Mouse (Mus musculus) embryo, embryonic 10.5 days (tissue): Measurements from ENCODE around the gene Col25a1.

Source experiments
- DNase-seq: peaks from one replicate; pipeline ENCODE4 v3.0.0-alpha.2; 2015; ENCODE audit warnings: low spot score

The Col25a1 gene

DNA sequence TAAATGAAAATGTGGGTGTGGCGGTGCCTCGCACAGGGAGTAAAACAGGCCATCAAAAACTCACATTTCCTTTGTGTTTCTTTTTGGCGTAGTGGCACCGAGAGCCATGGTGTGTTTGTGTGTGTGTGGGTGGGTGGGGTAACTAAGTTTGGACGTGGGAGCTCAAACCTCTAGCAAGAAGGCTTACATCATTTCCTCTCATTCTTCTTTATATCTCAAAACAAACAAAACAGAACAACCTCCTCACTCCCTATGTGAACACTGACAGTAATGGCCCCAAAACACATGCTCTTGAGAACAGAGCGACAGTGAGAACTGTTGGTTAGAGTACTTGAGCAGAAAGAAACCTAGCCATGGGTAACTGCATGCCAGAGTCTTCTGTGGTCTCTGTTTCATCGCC, 121.1 kb downstream of the Col25a1 start:
- no peak for DNase-seq

- no peak for DNase-seq
These were observed 124.8 kb downstream of the Col25a1 start for GRCm38 (mm10) chr3:130256059-130256458.

- DNase-seq = no peak
These were observed 125.3 kb downstream of the Col25a1 start for GRCm38 (mm10) chr3:130256610-130257009.

- no peak for DNase-seq
These were observed 128.4 kb downstream of the Col25a1 start for GRCm38 (mm10) chr3:130259670-130260069.

DNA sequence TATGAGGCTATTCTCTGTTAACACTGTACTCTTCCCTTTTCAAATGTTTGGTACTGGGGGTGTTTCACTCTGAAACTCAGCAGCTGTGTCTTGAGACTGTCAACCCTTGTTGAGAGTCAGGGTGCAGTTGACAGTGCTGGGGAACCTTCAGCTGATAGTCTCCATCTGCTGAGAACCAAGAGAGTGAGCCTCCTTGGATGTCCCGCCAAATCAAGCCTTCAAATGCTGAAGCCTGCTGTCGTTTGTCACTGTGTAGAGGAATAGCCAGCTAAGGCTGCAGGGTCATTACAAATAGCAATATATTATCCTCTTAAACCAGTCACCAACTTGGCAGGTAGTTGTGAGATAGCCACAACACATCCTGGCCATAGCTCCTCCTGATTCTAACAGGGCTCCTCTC, 129.0 kb downstream of the Col25a1 start:
- DNase-seq = no peak

DNA sequence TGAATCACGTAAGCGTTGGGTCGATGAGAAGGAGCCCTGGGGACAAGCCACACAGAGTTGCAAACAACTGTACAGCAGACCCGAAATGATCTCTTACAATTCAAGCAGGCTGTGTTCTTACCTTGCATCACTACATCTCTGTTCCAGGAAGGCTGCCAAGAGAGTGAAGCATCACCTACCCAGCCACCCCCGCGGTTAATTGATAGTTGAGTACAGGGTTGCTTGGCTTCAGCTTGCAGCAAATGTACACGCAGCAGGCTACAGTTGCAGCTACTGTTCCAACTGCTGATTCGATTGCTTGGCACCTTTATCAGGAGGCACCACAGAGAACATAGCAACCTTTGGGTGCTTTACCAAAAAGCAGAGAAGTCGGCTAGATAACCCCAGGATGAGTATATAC, 133.8 kb downstream of the Col25a1 start:
- no peak for DNase-seq

- DNase-seq = no peak
These were observed 139.2 kb downstream of the Col25a1 start for GRCm38 (mm10) chr3:130270509-130270908.

DNA sequence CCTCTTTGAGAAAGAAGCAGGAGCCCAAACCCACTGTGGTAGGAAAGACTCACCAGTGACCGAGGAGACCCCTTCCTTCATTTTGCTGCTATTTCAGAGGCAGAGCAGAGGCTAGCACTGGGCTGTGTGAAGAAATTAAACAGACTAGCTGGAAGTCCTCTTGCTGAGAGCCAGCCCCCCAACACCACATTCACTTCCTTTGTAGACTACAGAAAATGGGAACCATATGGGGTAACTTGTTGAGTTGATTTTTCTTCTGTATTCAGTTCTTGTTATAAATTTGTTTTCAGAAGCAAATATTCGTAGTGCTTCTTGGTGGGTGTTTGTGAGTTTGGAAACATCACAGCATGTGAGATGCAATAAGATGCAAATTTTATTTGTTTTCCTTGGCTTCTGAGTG, 142.6 kb downstream of the Col25a1 start:
- DNase-seq = peak; percentile 26

DNA sequence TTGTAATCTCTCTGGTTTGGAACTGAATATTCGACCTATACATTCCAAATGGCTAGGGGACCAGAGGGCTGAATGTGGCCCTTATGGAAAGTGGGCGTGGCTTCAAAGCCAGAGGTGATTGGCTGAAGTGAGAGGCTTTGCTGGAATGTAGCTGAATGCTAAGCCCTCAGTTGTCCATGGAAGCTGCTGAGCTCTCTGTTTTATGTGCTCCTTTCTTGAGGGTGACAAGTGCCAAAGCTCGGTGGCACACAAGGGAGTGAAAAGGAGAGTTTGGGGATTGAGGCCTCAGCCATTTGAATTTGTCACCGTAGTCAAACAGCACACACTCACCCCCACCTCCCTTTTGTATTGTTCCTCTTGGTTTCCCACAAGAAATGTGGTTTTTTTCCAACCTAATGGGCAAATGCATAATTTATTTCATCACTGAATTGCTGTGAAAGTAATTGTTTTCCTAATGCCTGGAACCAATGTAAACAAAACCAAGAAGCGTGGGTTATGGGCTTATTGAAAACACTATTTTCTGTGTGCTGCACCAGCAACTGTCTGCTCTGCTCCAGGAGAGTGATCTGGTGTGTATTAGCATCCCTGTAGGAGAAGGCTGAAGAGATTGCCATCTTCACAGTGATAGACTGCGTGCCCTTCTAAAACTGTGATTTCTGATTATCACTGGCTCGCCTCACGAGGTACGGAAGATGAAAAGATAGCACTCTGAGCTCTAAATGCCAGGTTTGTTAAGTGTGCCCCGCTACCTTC, 147.2 kb downstream of the Col25a1 start:
- no peak for DNase-seq

GRCm38 (mm10) chr3:130283011-130283760, 151.9 kb downstream of the Col25a1 start:
- no peak for DNase-seq

DNA sequence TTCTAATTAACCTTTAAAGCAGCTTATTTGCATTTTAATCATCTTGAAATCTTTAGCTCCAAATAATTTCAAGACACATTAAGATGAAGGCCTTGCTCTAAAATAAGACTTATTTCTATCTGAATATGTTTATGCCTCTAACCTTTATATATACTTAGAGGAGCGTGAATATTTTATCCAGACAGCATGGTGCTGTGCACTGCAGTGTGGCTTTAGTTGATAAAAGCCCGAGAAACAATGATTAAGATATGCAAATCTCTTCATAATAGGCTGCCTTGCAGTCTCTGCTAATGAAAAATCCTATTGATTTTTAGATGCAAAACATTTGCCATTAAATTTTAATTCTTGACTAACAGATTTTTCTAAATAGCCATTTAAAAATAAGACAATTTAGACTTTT, 156.8 kb downstream of the Col25a1 start:
- DNase-seq = no peak

- no peak for DNase-seq
These were observed 157.5 kb downstream of the Col25a1 start for GRCm38 (mm10) chr3:130288756-130289155.

DNA sequence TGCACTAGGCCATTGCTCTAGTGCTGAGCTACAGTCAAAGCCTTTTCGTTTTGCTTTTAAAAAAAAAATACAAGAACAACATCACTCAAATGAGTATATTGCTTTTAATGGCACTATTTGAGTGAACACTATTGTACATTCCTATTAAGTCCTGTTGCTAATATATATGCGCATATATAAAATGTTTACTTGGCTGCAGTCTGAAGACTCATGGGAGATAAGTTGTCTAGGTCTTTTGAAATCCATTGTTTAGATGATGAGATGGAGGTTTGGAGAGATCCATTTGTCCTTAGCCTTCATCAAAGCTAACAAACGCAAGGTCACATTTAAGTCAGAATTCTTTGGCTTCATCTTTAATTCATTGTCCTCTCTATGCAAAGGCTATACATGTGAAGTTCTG, 157.9 kb downstream of the Col25a1 start:
- no peak for DNase-seq

- DNase-seq = no peak
These were observed 158.9 kb downstream of the Col25a1 start for GRCm38 (mm10) chr3:130290175-130290574.

DNA sequence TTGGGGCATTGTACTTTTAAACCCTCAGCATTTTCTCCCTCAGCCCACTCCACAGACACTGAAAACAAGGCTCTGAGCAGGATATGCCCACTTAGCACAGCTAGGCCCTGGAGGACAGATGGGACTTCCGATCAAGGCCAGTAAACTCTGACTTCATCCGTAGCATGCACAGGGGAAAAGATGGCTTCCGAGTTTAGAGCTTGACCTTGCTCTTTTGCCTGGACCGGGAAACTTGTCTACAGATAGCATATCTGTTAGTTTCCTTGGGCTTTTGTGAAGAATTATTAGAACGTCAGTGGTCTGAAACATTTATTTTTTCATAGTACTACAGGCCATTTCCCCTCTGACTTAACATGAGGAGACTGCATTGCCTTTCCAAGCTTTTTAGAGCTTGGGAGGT, 159.4 kb downstream of the Col25a1 start:
- no peak for DNase-seq

DNA sequence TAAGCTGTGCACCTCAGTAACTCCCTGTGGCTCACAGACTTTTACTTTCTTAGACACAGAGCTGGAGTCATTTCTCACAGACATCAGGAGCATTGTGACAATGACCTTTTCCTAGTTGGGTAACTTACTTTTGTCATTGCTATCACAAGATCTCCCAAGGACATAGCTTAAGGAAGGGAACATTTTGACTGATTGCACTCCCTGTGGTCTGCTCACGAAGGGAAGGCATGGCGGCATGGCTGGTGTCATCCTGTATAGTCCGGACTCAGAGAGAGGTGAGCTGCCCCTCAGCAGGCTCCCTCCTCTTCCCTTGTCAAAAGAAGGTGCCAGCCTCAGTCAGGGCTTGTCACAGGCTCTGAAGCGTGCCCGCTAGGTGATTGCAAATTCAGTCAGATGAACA, 160.6 kb downstream of the Col25a1 start:
- DNase-seq = no peak

DNA sequence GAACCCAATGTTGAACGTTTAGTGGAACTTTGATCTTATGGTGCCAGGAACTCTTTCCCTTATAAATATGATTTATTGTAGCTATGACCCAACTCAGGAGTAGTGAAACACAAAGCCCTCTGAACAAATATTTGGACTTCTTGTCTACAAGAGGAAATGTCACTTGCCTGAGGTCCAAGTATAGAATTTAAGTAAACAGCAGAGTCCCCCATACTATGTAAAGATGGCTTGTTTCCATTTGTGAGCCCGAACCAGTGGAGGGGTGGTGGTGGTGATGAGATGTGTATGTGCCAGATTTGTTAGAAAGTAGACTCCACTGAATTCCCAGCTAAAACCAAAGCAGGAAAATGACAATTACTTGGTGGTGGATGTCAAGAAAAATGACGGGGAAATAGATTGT, 169.2 kb downstream of the Col25a1 start:
- DNase-seq = no peak

GRCm38 (mm10) chr3:130303597-130303996, 172.3 kb downstream of the Col25a1 start:
- DNase-seq = no peak

DNA sequence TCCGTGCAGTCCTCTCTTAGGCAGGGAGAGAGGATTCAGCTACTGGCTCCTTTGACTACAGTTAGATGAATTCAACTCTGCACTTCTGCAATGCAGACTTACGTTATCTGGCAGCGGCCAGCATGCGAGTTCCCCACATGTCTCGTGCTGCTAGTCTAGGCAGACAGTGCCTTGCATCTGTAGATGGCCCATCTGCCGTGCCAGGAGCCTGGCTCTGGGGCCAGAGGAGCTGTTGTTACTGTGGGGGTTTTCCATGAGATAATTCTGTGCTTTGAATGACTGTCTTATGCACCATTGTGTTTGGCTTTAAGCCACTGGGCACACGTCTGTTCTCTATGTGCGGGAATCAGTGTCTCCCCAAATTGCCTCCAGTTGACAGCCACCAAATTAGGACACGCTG, 173.5 kb downstream of the Col25a1 start:
- DNase-seq = no peak

- DNase-seq = peak; percentile 51
These were observed 174.4 kb downstream of the Col25a1 start for GRCm38 (mm10) chr3:130305686-130306085.

DNA sequence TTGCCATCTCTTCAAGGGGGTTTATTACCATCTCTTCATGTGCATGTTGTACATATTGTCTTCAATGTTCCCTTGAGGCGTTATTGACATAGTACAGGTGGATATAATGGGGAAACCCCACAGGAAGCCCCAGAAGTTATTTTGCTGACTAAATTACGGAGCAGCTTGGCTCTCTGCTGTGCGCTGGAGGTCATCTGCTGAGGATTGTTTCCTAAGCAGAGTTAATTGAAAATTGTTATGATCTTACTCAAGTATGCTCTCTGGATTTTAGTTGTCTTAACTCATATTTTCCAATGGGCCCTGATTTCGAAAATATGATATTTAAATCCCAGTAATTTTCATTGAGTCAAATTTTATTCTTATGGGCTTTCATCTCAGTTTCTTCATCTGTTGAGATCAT, 178.0 kb downstream of the Col25a1 start:
- DNase-seq = no peak

- DNase-seq = peak; percentile 42
These were observed 179.5 kb downstream of the Col25a1 start for GRCm38 (mm10) chr3:130310694-130311305.

DNA sequence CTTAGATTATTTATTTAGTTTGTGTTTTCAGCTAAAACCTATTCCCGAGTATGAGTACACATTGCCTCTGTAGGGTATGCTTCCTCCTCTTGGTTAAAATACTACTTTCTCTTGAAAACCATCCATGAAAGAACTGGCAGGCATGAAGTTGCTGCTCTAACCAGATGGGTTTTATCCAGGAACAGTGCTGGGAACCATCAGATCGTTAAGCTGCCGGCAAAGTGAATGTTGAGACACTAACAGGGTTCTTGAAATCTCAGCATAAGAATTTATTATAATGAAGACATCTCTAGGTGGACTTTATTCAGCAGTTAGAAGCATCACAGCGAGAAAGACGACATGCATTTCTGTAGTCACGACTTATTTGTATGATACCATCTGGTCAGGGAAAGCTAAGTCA, 181.9 kb downstream of the Col25a1 start:
- no peak for DNase-seq
